Mouse (Mus musculus): ENCODE measurements at regions not wholly inside any gene's neighbourhood (a gene's known extent, or its start where the extent isn't known, plus 50 kb on each side); places are given as distances from the start of the nearest gene placed in this dataset.

- Histone ChIP-seq H3K36me3 (ENCODE audit: control insufficient read depth, insufficient read depth, low read length) (no peaks in the 10 kb centered on the region), H3K27me3 (replicated peaks; ENCODE audit: control insufficient read depth, insufficient read depth, low read length) (no peaks in the 10 kb centered on the region), H3K4me2 (ENCODE audit: low read depth, low read length) (no peak overlapping the region), H3K4me3 (ENCODE audit: low read length) (no peak overlapping the region), H3K27ac (ENCODE audit: low read length) (no peak overlapping the region), H3K9me3 (ENCODE audit: control insufficient read depth, low read length) (no peaks in the 10 kb centered on the region), H3K4me1 (ENCODE audit: control insufficient read depth, insufficient read depth, low read length) (0 out of 2 replicates have a peak, but pooled peaks cover 2% of the 10 kb centered on the region), H3K9ac (ENCODE audit: low read depth, low read length) (no peak overlapping the region)
- WGBS: 89% methylated on average over 3 of the region's 3 CpGs
- no peak for ATAC-seq
Measured at GRCm38 (mm10) chr13:90724598-90724997, 180.6 kb downstream of the Atp6ap1l start.

DNA sequence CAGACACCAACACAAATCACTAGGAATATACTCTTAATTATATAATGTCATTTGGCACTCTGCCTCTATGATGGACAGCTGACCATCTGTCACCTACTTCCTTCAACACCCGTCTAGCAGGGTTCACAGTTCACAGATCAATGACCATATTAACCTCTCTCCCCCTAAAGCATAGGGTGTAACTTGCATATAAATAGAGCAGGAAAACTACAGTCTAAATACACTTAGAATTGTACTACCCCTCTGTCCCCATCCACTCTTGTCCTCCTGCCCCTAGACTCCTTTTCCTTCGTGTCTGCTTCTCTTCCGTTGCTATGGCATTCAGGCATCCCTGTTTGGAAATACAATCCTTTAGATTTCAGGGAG lies 181.6 kb downstream of the Atp6ap1l start:
- 0 out of 2 replicates have a peak, but pooled peaks cover 2% of the 10 kb centered on the region for H3K4me1 ChIP-seq (ENCODE audit: control insufficient read depth, insufficient read depth, low read length)
- no peak for ATAC-seq
- 47% methylated on average over 3 of the region's 3 CpGs for WGBS
- H3K9ac ChIP-seq (ENCODE audit: low read depth, low read length): no peak overlapping the region
- H3K27ac ChIP-seq (ENCODE audit: low read length): no peak overlapping the region
- H3K9me3 ChIP-seq (ENCODE audit: control insufficient read depth, low read length): no peaks in the 10 kb centered on the region
- no peaks in the 10 kb centered on the region for H3K36me3 ChIP-seq (ENCODE audit: control insufficient read depth, insufficient read depth, low read length)
- H3K4me3 ChIP-seq (ENCODE audit: low read length): no peak overlapping the region
- no peak overlapping the region for H3K4me2 ChIP-seq (ENCODE audit: low read depth, low read length)
- no peaks in the 10 kb centered on the region for H3K27me3 ChIP-seq (replicated peaks; ENCODE audit: control insufficient read depth, insufficient read depth, low read length)

- Histone ChIP-seq H3K36me3 (ENCODE audit: control insufficient read depth, insufficient read depth, low read length) (no peaks in the 10 kb centered on the region), H3K9me3 (ENCODE audit: control insufficient read depth, low read length) (no peaks in the 10 kb centered on the region), H3K27ac (ENCODE audit: low read length) (no peak overlapping the region), H3K4me2 (ENCODE audit: low read depth, low read length) (no peak overlapping the region), H3K27me3 (replicated peaks; ENCODE audit: control insufficient read depth, insufficient read depth, low read length) (no peaks in the 10 kb centered on the region), H3K4me1 (ENCODE audit: control insufficient read depth, insufficient read depth, low read length) (0 out of 2 replicates have a peak, but pooled peaks cover 2% of the 10 kb centered on the region), H3K4me3 (ENCODE audit: low read length) (no peak overlapping the region), H3K9ac (ENCODE audit: low read depth, low read length) (no peak overlapping the region)
- ATAC-seq: no peak
- WGBS: 80% methylated on average over 8 of the region's 8 CpGs
Measured at GRCm38 (mm10) chr13:90722599-90723532, 182.3 kb downstream of the Atp6ap1l start.

DNA sequence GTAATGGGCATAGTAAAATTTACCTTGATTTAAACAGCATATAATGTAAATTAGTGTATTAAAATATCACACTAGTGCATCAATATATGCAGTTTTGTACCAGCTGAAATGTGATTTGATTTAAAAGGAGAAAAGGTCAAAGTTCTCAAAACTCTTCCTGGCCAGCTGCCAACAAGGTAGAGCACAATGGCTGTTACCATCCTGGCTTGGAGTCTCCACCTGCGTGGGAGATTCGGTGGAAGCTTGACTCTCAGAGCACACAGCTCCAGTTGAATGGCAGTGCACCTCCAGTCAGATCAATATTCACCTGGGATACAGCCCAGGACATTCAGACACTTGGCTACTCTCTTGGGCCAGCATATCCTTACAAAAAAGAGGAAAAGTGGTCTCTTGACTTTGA lies 220.8 kb downstream of the Atp6ap1l start:
- no peak overlapping the region for H3K4me2 ChIP-seq (ENCODE audit: low read depth, low read length)
- ATAC-seq: peak; percentile 59; the same call in 1 of the 2 replicates
- no peaks in the 10 kb centered on the region for H3K9me3 ChIP-seq (ENCODE audit: control insufficient read depth, low read length)
- 71% methylated on average over 2 of the region's 2 CpGs for WGBS
- H3K27ac ChIP-seq (ENCODE audit: low read length): no peak overlapping the region
- no peak overlapping the region for H3K9ac ChIP-seq (ENCODE audit: low read depth, low read length)
- no peaks in the 10 kb centered on the region for H3K36me3 ChIP-seq (ENCODE audit: control insufficient read depth, insufficient read depth, low read length)
- no peaks in the 10 kb centered on the region for H3K27me3 ChIP-seq (replicated peaks; ENCODE audit: control insufficient read depth, insufficient read depth, low read length)
- no peaks in the 10 kb centered on the region for H3K4me1 ChIP-seq (ENCODE audit: control insufficient read depth, insufficient read depth, low read length)
- H3K4me3 ChIP-seq (ENCODE audit: low read length): no peak overlapping the region

DNA sequence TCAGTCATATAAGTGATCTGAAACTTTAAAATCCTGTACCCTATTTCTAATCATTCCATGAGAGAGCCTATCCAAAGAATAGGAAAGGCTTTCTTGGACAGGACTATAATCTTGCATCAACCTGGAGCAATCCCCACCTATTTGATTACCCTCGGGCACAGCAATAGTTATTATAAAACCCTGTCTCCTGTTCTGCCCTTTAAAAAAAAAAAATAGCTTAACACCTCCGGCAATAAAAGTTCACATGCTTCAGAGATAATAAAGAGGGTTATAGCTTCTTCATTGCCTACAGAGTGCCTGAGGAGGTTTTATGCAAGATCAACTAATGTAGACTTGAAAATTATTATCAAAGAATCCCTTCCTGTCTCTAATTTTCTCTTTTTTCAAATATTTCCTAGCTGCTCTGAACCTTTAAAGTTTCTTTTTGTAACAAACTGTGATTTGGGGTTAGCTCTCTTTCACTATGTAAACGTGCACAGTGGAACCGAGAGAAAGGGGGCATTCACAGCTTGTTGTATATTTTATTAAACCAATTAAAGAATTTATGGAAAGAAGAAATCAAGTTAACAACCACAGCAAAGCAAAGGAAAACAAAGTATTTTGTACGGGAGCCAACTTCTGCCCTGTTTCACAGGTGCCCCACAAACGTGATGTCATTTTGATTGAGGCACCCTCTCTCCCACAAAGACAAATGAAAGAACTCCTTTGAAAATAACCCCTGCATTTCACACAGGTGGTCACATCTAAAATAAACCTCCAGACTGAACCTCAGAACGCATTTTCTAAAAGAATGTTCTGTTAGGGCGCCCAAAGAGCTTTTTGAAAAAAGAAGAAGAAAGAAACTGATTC lies 225.8 kb downstream of the Atp6ap1l start:
- 52% methylated on average over 8 of the region's 8 CpGs for WGBS
- Histone ChIP-seq H3K4me2 (ENCODE audit: low read depth, low read length) (no peak overlapping the region), H3K27me3 (replicated peaks; ENCODE audit: control insufficient read depth, insufficient read depth, low read length) (no peaks in the 10 kb centered on the region), H3K9ac (ENCODE audit: low read depth, low read length) (no peak overlapping the region), H3K4me1 (ENCODE audit: control insufficient read depth, insufficient read depth, low read length) (no peaks in the 10 kb centered on the region), H3K27ac (ENCODE audit: low read length) (no peak overlapping the region), H3K36me3 (ENCODE audit: control insufficient read depth, insufficient read depth, low read length) (no peaks in the 10 kb centered on the region), H3K9me3 (ENCODE audit: control insufficient read depth, low read length) (no peaks in the 10 kb centered on the region), H3K4me3 (ENCODE audit: low read length) (no peak overlapping the region)
- ATAC-seq: peak; percentile 71

GRCm38 (mm10) chr13:90673823-90674222 lies 231.3 kb downstream of the Atp6ap1l start:
- Histone ChIP-seq H3K4me3 (ENCODE audit: low read length) (no peak overlapping the region), H3K9ac (ENCODE audit: low read depth, low read length) (no peak overlapping the region), H3K27me3 (replicated peaks; ENCODE audit: control insufficient read depth, insufficient read depth, low read length) (no peaks in the 10 kb centered on the region), H3K27ac (ENCODE audit: low read length) (no peak overlapping the region), H3K4me2 (ENCODE audit: low read depth, low read length) (no peak overlapping the region), H3K4me1 (ENCODE audit: control insufficient read depth, insufficient read depth, low read length) (no peaks in the 10 kb centered on the region), H3K36me3 (ENCODE audit: control insufficient read depth, insufficient read depth, low read length) (no peaks in the 10 kb centered on the region), H3K9me3 (ENCODE audit: control insufficient read depth, low read length) (no peaks in the 10 kb centered on the region)
- WGBS: 70% methylated on average over 3 of the region's 3 CpGs
- no peak for ATAC-seq

DNA sequence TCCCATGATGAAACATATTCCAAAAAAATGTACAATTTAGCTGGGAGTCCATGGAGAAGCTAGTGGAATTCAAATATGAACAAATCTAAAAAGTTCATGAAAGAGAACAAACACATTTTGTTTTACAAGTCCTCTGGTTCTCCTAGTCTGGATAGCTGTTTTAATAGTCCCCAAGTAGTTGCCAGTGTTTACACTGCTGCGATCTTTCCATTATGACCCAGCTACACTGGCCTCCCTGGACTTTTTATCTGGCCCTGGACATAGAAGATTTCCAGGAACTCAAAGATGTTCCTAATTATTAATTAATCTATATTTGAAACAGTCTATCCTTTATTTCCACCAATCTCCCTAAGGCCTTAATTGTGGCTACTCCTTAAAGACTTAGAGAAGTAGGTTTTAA lies 232.1 kb downstream of the Atp6ap1l start:
- Histone ChIP-seq H3K4me1 (ENCODE audit: control insufficient read depth, insufficient read depth, low read length) (no peaks in the 10 kb centered on the region), H3K4me3 (ENCODE audit: low read length) (no peak overlapping the region), H3K4me2 (ENCODE audit: low read depth, low read length) (no peak overlapping the region), H3K9ac (ENCODE audit: low read depth, low read length) (no peak overlapping the region), H3K27me3 (replicated peaks; ENCODE audit: control insufficient read depth, insufficient read depth, low read length) (no peaks in the 10 kb centered on the region), H3K9me3 (ENCODE audit: control insufficient read depth, low read length) (no peaks in the 10 kb centered on the region), H3K36me3 (ENCODE audit: control insufficient read depth, insufficient read depth, low read length) (no peaks in the 10 kb centered on the region), H3K27ac (ENCODE audit: low read length) (no peak overlapping the region)
- WGBS: 83% methylated on average over 1 of the region's 1 CpGs
- no peak for ATAC-seq

DNA sequence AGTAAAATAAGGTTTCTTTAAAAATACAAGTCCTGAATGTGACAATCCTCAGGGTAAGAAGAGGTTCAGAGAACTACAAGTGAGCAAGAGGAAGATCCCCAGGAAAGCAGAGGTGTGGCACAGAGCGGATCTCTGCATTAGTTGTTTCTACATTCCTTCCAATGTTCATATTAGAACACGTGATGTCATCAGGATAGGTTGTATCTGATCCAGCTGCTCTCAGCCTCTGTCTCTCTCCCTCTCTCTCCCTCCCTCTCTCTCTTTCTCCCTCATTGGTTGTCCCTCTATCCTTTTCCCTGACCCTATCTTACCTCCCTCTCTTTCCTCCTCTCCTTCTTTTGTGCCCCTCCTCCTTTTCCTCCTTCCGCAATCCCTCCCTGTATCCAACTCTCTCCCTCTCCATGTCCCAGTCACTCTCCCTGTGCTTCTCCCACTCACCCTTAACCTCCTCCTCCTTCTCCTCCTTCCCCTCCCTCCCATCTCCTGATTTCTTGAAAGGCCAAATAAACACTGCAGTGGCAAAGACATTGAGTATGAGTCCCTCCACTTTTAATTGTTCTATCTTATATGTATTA lies 243.5 kb downstream of the Atp6ap1l start:
- Histone ChIP-seq H3K27ac (ENCODE audit: low read length) (no peak overlapping the region), H3K4me3 (ENCODE audit: low read length) (no peak overlapping the region), H3K9me3 (ENCODE audit: control insufficient read depth, low read length) (no peaks in the 10 kb centered on the region), H3K4me2 (ENCODE audit: low read depth, low read length) (no peak overlapping the region), H3K27me3 (replicated peaks; ENCODE audit: control insufficient read depth, insufficient read depth, low read length) (no peaks in the 10 kb centered on the region), H3K36me3 (ENCODE audit: control insufficient read depth, insufficient read depth, low read length) (no peaks in the 10 kb centered on the region), H3K9ac (ENCODE audit: low read depth, low read length) (no peak overlapping the region), H3K4me1 (ENCODE audit: control insufficient read depth, insufficient read depth, low read length) (no peaks in the 10 kb centered on the region)
- 82% methylated on average over 3 of the region's 3 CpGs for WGBS
- no peak for ATAC-seq

- 51% methylated on average over 3 of the region's 3 CpGs for WGBS
- no peak overlapping the region for H3K4me2 ChIP-seq (ENCODE audit: low read depth, low read length)
- no peak overlapping the region for H3K27ac ChIP-seq (ENCODE audit: low read length)
- H3K9ac ChIP-seq (ENCODE audit: low read depth, low read length): no peak overlapping the region
- no peaks in the 10 kb centered on the region for H3K9me3 ChIP-seq (ENCODE audit: control insufficient read depth, low read length)
- no peaks in the 10 kb centered on the region for H3K36me3 ChIP-seq (ENCODE audit: control insufficient read depth, insufficient read depth, low read length)
- H3K27me3 ChIP-seq (replicated peaks; ENCODE audit: control insufficient read depth, insufficient read depth, low read length): no peaks in the 10 kb centered on the region
- no peak overlapping the region for H3K4me3 ChIP-seq (ENCODE audit: low read length)
- H3K4me1 ChIP-seq (ENCODE audit: control insufficient read depth, insufficient read depth, low read length): no peaks in the 10 kb centered on the region
- ATAC-seq: no peak
Measured at GRCm38 (mm10) chr13:90660950-90661349, 244.2 kb downstream of the Atp6ap1l start.

Data from intestine, embryonic 16.5 days (tissue).